Mouse (Mus musculus) stomach, embryonic 14.5 days (tissue): ENCODE data around the gene Wnt2. TPM values are rescaled to one million over a fixed set of nuclear protein-coding genes. Genes with fewer than 3 reads are reported as not detected.

ENCODE experiments used
- ATAC-seq: fragments of 200-750 bp; cut with Nextera tagmentation; 2 replicates; pipeline ENCODE4 v1.8.0; 2017; ENCODE audit warnings: low read depth, moderate TSS enrichment; ENCODE audit not compliant: insufficient number of reproducible peaks, insufficient read depth, low FRiP score
- H3K27ac ChIP-seq: fragments of 300-500 bp; sonication (generic); 2 replicates; pipeline ENCODE4 v1.5.1; 2014; ENCODE audit warnings: mild to moderate bottlenecking, low read length, moderate library complexity, mixed read lengths
- H3K27me3 ChIP-seq: fragments of 300-500 bp; sonication (generic); 2 replicates; pipeline ENCODE4 v1.6.1; 2014; ENCODE audit warnings: low read length, control low read depth, mixed read lengths; ENCODE audit not compliant: control insufficient read depth, insufficient read depth
- H3K36me3 ChIP-seq: fragments of 300-500 bp; sonication (generic); 2 replicates; pipeline ENCODE4 v1.6.1; 2014; ENCODE audit warnings: mild to moderate bottlenecking, control low read depth, low read length, moderate library complexity, mixed read lengths; ENCODE audit not compliant: control insufficient read depth, insufficient read depth
- H3K4me1 ChIP-seq: fragments of 300-500 bp; sonication (generic); 2 replicates; pipeline ENCODE4 v1.6.1; 2014; ENCODE audit warnings: low read length, control low read depth, mixed read lengths; ENCODE audit not compliant: control insufficient read depth, insufficient read depth
- H3K4me2 ChIP-seq: fragments of 300-500 bp; sonication (generic); replicated peaks from 2 replicates; pipeline ENCODE4 v1.6.1; 2014; ENCODE audit warnings: low read depth, low read length, control low read depth
- H3K4me3 ChIP-seq: fragments of 300-500 bp; sonication (generic); 2 replicates; pipeline ENCODE4 v1.5.1; 2014; ENCODE audit warnings: low read depth, low read length, control low read depth
- H3K9ac ChIP-seq: fragments of 300-500 bp; sonication (generic); replicated peaks from 2 replicates; pipeline ENCODE4 v1.6.1; 2014; ENCODE audit warnings: low read depth, mild to moderate bottlenecking, control low read depth, low read length, moderate library complexity, mixed read lengths
- H3K9me3 ChIP-seq: fragments of 300-500 bp; sonication (generic); 2 replicates; pipeline ENCODE4 v1.6.1; 2016; ENCODE audit warnings: low read depth, low read length, control low read depth; ENCODE audit not compliant: control insufficient read depth
- WGBS: fragments of 180-500 bp; shearing (Covaris S2); extraction: QIAGEN DNeasy Blood & Tissue Kit; methylation state at CpG from one replicate; pipeline ENCODE4 v1.1.7; 2014; 5-methylcytosine and 5-hydroxymethylcytosine counted together
- polyA plus RNA-seq: library from polyadenylated mRNA; unstranded; fragments of >200 nt; fragmentation: Nextera tagmentation; extraction: Ambion mirVana; gene quantifications from 2 replicates; pipeline ENCODE4 v1.2.1, GENCODE M21; 2014

Gene Wnt2
- polyA plus RNA-seq, 1 experiment from 2014 or later = 3.8 TPM

DNA sequence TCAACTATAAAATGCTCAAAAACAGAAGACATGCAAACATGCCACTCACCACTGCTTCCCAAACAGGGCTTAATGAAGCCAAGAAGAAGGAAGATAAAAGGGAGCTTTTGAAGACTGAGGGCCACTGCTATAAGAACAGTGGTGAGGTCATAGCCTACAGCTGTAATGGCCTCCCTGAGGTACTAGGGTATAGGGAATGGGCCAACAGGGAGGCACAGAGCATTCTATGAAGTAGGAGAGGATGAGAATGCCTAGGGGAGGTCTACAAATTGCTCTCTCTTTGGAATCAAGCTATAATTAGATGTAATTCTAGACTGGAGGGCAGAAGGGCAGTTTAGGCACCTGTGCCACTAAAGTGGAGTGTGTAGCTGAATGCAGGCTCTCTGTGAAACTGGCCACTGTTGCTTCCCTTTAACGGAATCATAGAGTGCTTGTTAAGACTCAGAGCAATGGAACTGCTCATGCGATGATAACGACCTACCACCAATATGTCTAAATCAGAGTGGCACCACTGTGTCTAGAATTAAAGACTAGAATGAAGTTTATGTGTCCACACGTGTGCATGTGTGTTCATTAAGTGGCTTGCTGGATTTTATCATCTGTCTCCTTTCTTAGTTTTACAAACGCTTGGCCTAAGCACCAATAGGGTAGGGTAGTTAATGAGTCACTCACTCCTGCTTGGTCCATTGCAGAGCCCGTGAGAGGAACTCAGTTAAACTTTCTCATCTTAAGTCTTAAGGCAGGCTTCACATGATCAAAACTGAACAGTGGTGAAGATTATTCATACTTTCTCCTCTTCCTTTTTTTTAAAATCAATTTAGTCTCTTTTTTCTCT, 35.2 kb downstream of the Wnt2 start:
- H3K4me1 ChIP-seq = no peaks in the 10 kb centered on the region
- ATAC-seq = no peak
- no peaks in the 10 kb centered on the region for H3K9me3 ChIP-seq
- no peak overlapping the region for H3K27ac ChIP-seq
- WGBS = 85% methylated on average over 6 of the region's 6 CpGs
- H3K4me3 ChIP-seq = no peak overlapping the region
- H3K9ac ChIP-seq = no peak overlapping the region
- H3K4me2 ChIP-seq = no peak overlapping the region
- H3K27me3 ChIP-seq = no peaks in the 10 kb centered on the region
- no peaks in the 10 kb centered on the region for H3K36me3 ChIP-seq

DNA sequence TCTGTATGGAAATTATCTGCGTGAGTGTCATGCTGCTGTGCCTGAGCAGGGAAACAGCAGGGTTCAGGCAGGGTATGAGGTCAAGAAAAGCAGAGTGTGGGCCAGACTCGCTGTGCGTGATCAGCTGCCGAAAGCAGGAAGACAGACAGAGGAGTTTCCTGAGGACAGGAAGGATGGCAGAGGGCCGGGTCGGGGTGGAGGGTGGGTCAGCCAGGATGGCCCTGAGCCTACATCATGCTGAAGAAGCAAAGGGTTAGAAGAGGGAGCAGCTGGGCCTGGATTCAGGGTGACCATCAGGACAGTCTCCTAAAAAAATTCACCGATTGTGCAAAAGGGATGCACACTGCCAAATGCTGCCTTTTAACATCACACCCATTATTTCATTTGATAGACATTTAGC, 38.8 kb downstream of the Wnt2 start:
- WGBS = 54% methylated on average over 7 of the region's 7 CpGs
- H3K9ac ChIP-seq = no peak overlapping the region
- H3K4me1 ChIP-seq = no peaks in the 10 kb centered on the region
- no peaks in the 10 kb centered on the region for H3K27me3 ChIP-seq
- H3K9me3 ChIP-seq = no peaks in the 10 kb centered on the region
- ATAC-seq = no peak
- H3K4me2 ChIP-seq = no peak overlapping the region
- H3K27ac ChIP-seq = no peak overlapping the region
- H3K4me3 ChIP-seq = no peak overlapping the region
- H3K36me3 ChIP-seq = no peaks in the 10 kb centered on the region

DNA sequence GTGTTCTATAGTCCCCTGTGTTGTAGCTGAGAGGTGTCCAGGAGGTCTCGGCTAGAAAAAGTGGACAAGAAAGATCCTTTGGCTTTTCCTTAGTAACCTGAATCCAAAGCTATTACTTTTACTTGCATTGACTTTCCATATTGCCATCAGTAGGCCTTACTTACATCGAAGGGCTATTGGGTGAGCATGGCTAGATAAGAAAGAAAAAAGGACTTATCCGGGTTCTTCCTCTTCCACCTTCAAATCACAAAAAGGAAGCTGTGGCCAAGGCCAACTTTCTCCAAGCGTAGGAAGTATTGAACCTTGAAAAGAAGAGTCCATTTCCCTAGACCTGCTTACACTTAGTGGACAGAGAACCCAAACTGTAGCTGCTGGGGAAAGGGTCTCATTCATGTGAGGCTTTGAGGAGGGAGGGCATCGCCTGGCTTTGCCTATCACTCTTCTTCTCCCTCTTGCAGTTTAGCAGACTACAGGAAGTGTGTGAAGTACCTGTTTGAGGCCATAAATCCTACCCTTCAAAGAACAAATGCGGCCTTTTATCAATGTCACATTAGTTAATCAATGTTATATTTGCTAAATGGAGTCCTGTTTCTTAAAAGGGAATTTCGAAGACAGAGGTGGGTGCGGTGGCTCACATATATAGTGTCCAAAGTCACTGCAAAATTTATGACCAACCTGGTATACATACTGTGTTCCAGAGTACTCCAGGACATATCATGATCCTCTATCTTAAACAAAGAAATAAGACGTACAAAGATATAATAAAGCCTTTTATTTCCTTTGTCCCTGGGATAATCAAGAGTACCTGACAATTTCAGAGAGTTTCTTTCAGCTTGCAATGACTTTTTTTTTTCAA, 40.0 kb downstream of the Wnt2 start:
- Histone ChIP-seq H3K9ac (no peak overlapping the region), H3K27ac (no peak overlapping the region), H3K4me3 (no peak overlapping the region), H3K4me1 (no peaks in the 10 kb centered on the region), H3K36me3 (no peaks in the 10 kb centered on the region), H3K27me3 (no peaks in the 10 kb centered on the region), H3K9me3 (no peaks in the 10 kb centered on the region), H3K4me2 (no peak overlapping the region)
- 85% methylated on average over 9 of the region's 9 CpGs for WGBS
- no peak for ATAC-seq

DNA sequence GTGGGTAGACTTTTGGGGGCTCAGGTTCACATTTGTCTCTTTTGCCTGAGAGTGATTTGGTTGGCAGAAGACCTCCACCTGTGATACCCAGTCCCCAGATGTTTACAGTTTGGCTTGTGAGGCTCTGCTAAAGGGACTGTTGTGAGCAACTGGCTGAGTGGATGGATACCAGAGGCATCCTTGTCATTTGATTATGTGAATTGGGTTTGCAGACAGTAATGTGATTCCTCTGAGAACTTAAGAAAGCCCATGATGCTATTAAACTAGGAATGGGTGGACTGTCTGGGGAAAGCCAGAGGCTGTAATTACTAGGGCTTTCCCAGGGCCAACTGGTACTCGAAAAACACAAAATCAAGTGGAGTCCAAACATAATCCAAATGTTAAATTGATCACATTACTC, 51.0 kb downstream of the Wnt2 start:
- H3K36me3 ChIP-seq = no peaks in the 10 kb centered on the region
- no peak overlapping the region for H3K4me2 ChIP-seq
- H3K4me3 ChIP-seq = no peak overlapping the region
- H3K27ac ChIP-seq = no peak overlapping the region
- H3K27me3 ChIP-seq = no peaks in the 10 kb centered on the region
- no peak overlapping the region for H3K9ac ChIP-seq
- 74% methylated on average over 1 of the region's 1 CpGs for WGBS
- ATAC-seq = no peak
- no peaks in the 10 kb centered on the region for H3K4me1 ChIP-seq
- no peaks in the 10 kb centered on the region for H3K9me3 ChIP-seq

DNA sequence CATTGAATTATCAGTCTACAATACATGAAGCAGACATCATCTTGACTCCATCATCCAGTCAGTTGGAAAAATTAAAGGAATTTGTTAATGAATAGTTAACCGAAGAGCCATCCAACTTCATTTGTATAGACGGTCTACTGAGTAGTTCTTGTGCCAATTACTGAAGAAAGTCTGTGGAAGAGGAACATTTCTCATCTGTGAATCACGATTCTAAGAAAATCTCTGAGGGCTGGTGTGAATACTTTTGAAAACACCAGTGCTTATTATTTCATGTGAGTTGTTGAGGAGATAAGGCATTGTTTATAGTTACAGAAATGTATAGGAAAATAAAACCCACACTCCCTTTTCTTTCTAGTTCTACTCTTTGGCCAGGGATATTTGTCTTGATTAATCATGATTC, 51.5 kb downstream of the Wnt2 start:
- Histone ChIP-seq H3K36me3 (no peaks in the 10 kb centered on the region), H3K4me3 (no peak overlapping the region), H3K4me2 (no peak overlapping the region), H3K9me3 (no peaks in the 10 kb centered on the region), H3K27me3 (no peaks in the 10 kb centered on the region), H3K9ac (no peak overlapping the region), H3K4me1 (no peaks in the 10 kb centered on the region), H3K27ac (no peak overlapping the region)
- 81% methylated on average over 3 of the region's 3 CpGs for WGBS
- ATAC-seq = no peak

DNA sequence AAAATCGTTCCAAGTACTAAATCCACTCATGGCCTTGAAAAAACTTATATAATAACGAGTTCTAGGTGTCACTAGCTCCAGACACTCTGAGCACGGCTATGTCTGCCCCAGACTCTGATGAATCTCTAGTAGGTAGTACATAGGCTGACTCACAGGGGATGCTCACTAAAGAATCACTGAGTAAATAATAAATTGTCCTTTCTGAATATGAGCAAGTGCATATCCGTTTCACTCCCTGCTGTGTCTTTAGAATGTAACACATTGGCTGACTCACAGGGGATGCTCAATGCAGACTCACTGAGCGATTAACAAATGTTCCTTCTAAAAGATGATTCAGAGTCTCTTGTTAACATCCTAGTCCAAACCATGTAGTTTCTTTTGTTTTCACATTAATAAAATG, 52.1 kb downstream of the Wnt2 start:
- H3K4me3 ChIP-seq = no peak overlapping the region
- H3K27me3 ChIP-seq = no peaks in the 10 kb centered on the region
- no peak for ATAC-seq
- H3K4me2 ChIP-seq = no peak overlapping the region
- no peaks in the 10 kb centered on the region for H3K36me3 ChIP-seq
- H3K9ac ChIP-seq = no peak overlapping the region
- H3K4me1 ChIP-seq = no peaks in the 10 kb centered on the region
- no peak overlapping the region for H3K27ac ChIP-seq
- 81% methylated on average over 5 of the region's 5 CpGs for WGBS
- no peaks in the 10 kb centered on the region for H3K9me3 ChIP-seq

DNA sequence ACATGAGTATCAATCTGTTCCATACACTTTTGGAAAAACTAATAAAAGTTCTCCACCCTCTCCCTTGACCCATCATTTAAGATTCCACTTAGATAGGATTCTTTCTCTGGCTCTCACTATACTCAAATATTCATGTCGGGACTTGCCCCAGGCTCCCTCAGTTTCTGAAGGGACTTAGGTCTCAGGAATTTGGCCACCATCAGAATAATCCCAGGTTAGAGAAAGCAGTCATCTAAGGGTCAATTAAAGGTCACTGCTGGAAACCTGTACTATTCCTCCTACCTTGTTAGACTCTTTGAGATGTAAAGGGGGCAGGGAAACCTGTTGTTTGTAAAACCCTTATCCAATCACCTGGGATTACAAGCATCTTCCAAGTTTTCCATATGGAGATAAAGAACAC, 53.2 kb downstream of the Wnt2 start:
- no peaks in the 10 kb centered on the region for H3K27me3 ChIP-seq
- no peak overlapping the region for H3K4me2 ChIP-seq
- H3K27ac ChIP-seq = no peak overlapping the region
- 41% methylated on average over 1 of the region's 1 CpGs for WGBS
- ATAC-seq = no peak
- no peak overlapping the region for H3K4me3 ChIP-seq
- no peaks in the 10 kb centered on the region for H3K9me3 ChIP-seq
- no peaks in the 10 kb centered on the region for H3K36me3 ChIP-seq
- no peaks in the 10 kb centered on the region for H3K4me1 ChIP-seq
- no peak overlapping the region for H3K9ac ChIP-seq

DNA sequence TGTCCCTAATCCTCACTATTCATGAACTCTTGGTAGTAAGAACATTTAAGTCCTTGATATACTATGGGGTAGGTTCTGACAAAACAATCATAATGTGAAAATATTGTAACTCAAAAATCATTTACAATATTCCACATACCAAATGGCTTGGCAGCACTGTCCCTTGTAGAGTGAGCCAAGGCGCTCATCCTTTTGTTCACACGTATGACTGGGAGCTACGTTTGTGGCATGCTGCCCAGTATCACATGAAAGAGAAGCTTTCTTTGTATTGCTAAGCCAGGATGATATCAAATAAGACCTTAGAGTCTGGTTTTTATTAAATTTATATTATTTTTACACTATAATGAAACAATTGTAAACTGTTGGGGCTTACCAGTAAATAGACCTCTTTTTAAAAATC, 56.0 kb downstream of the Wnt2 start:
- no peaks in the 10 kb centered on the region for H3K27me3 ChIP-seq
- no peak overlapping the region for H3K4me3 ChIP-seq
- no peaks in the 10 kb centered on the region for H3K4me1 ChIP-seq
- no peaks in the 10 kb centered on the region for H3K36me3 ChIP-seq
- H3K4me2 ChIP-seq = no peak overlapping the region
- no peak for ATAC-seq
- WGBS = 86% methylated on average over 3 of the region's 3 CpGs
- H3K27ac ChIP-seq = no peak overlapping the region
- H3K9me3 ChIP-seq = no peaks in the 10 kb centered on the region
- H3K9ac ChIP-seq = no peak overlapping the region
